Comparison of ENCODE assay signal across 29 mouse cellular contexts in the genomic region with DNA sequence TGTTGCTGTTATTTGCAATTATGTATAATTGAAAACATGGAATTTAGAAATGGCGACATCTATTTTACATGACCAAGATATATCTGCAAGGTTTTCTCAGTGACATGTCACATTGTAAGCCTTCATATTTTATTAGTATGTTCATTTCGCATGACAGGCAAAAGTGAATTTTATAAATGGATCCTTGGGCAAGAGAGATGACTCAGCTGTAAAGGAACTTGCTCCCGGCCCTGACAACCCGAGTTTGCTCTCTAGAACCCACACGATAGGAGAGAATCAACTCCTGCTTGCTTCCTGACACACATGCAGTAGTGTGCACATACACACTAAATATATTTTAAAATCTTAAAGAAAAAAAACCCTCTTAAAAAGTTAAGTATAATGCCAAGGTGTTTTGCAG. TPM values are rescaled to one million over a fixed set of nuclear protein-coding genes. Genes with fewer than 3 reads are reported as not detected.
DNase-seq lines count a peak whose midpoint lies in the region; ATAC-seq and TF ChIP-seq lines count a peak whose summit lies in the region.
"Had no signal": no experiment of that assay in that cellular context is flagged by ENCODE, and none has a peak within 500 bp of the region (broad histone marks: within the 10 kb centered on the region; RNA-seq: fewer than 3 reads in every experiment).

No protein-coding gene starts in this region.

- ATAC-seq in stomach, postnatal 0 days (ENCODE audit: low FRiP score, low TSS enrichment), result no peak
- ATAC-seq: forebrain, embryonic 14.5 days; forebrain, postnatal 0 days; hindbrain, postnatal 0 days; inflammation-experienced regulatory T-cells, adult 6 months; intestine, embryonic 16.5 days had no signal

- no peak overlapping the region for H3K4me2 ChIP-seq in stomach, postnatal 0 days (replicated peaks; ENCODE audit: low read depth)
- H3K4me2 ChIP-seq: embryonic facial prominence, embryonic 12.5 days; embryonic facial prominence, embryonic 15.5 days; heart, embryonic 13.5 days; hindbrain, embryonic 14.5 days had no signal

- H3K4me3 ChIP-seq in stomach, postnatal 0 days (ENCODE audit: low read depth, low read length), result no peak overlapping the region
- H3K4me3 ChIP-seq: embryonic facial prominence, embryonic 12.5 days; embryonic facial prominence, embryonic 15.5 days; gastrocnemius, adult 2 months; heart, adult 2 months; heart, embryonic 10.5 days; heart, embryonic 13.5 days had no signal

- no peaks in the 10 kb centered on the region for H3K27me3 ChIP-seq in stomach, postnatal 0 days (ENCODE audit: control insufficient read depth, insufficient read depth, low read length)
- H3K27me3 ChIP-seq: CH12.LX; embryonic facial prominence, embryonic 12.5 days; embryonic facial prominence, embryonic 15.5 days; heart, embryonic 13.5 days had no signal

- H3K4me1 ChIP-seq in stomach, postnatal 0 days (replicated peaks; ENCODE audit: control insufficient read depth, insufficient read depth), result no peaks in the 10 kb centered on the region
- H3K4me1 ChIP-seq: embryonic facial prominence, embryonic 12.5 days; embryonic facial prominence, embryonic 15.5 days; heart, embryonic 10.5 days; heart, embryonic 13.5 days had no signal

- no peak overlapping the region for H3K27ac ChIP-seq in stomach, postnatal 0 days (replicated peaks)
- H3K27ac ChIP-seq: embryonic facial prominence, embryonic 12.5 days; embryonic facial prominence, embryonic 15.5 days; gastrocnemius, adult 2 months; heart, adult 2 months; heart, embryonic 10.5 days; heart, embryonic 13.5 days; hindbrain, embryonic 14.5 days; hindbrain, postnatal 0 days had no signal

- WGBS in stomach, postnatal 0 days, result 83% methylated on average over 5 of the region's 5 CpGs

- H3K9me3 ChIP-seq in stomach, postnatal 0 days (ENCODE audit: control insufficient read depth, low read length), result no peaks in the 10 kb centered on the region
- H3K9me3 ChIP-seq: embryonic facial prominence, embryonic 12.5 days; embryonic facial prominence, embryonic 15.5 days; heart, embryonic 10.5 days; heart, embryonic 13.5 days had no signal

- no peak for TF ChIP-seq EP300 in stomach, postnatal 0 days (optimal IDR thresholded peaks at IDR 0.05)

- H3K9ac ChIP-seq in stomach, postnatal 0 days (ENCODE audit: low read length), result no peak overlapping the region
- H3K9ac ChIP-seq: embryonic facial prominence, embryonic 12.5 days; embryonic facial prominence, embryonic 15.5 days; forebrain, postnatal 0 days; heart, embryonic 13.5 days; hindbrain, embryonic 14.5 days had no signal

- peaks cover 4% of the 10 kb centered on the region; the same call in 1 of the 2 replicates for H3K36me3 ChIP-seq in stomach, postnatal 0 days (ENCODE audit: control insufficient read depth, insufficient read depth, low read length)

- TF ChIP-seq CTCF in stomach, postnatal 0 days (IDR thresholded peaks at IDR 0.05; ENCODE audit: low read depth), result no peak

- peak; percentile 21 for DNase-seq in adrenal gland, postnatal 14 days
- no peak for DNase-seq in adrenal gland, adult 18-20 months (ENCODE audit: low spot score in 2 of 2)
- DNase-seq in 3T3-L1 (ENCODE audit: low read depth, low spot score), result peak; percentile 72
- DNase-seq in 416B (ENCODE audit: low read depth), result peak; percentile 17
- DNase-seq in stomach, postnatal 0 days (ENCODE audit: low spot score), result no peak
- no peak for DNase-seq in spleen, postnatal 36 days (ENCODE audit: low spot score in 2 of 2)
- DNase-seq: adrenal gland, adult 8-10 months; B cell, adult 2 months; cerebellum, adult 11 months; cerebellum, adult 2 months; cerebellum, adult 9-11 months; cerebellum, postnatal 25 days; forebrain, postnatal 0 days; gastrocnemius, adult 2 months; gastrocnemius, postnatal 14 days; heart, adult 2 months; heart, postnatal 14 days; heart, postnatal 4 days; kidney, adult 18-20 months had no signal

RNA-seq across cellular contexts. Expression of a gene that starts 10.2 kb away (rescaled TPM):
- total RNA-seq in adrenal gland, postnatal 14 days (2021), result 11.6 and 15.2 TPM in 2 replicates
- 10 to 100 TPM; 15.6 to 15.9 TPM for total RNA-seq in adrenal gland, adult 18-20 months (2021)
- 8.5 and 8.7 TPM in 2 replicates for polyA plus RNA-seq in stomach, postnatal 0 days (2015; fragmentation: Nextera tagmentation; extraction: Ambion mirVana)

RNA-seq across cellular contexts. Expression of a gene that starts 10.6 kb away (rescaled TPM):
- 232 and 242 TPM in 2 replicates for total RNA-seq in adrenal gland, postnatal 14 days (2021)
- total RNA-seq in adrenal gland, adult 18-20 months (2021), result 100 to 1,000 TPM; 209 to 223 TPM
- 43.4 and 52.1 TPM in 2 replicates for polyA plus RNA-seq in stomach, postnatal 0 days (2015; fragmentation: Nextera tagmentation; extraction: Ambion mirVana)

RNA-seq across cellular contexts. Expression of a gene that starts 44.4 kb away (rescaled TPM):
- 17.1 and 20.8 TPM in 2 replicates for total RNA-seq in adrenal gland, postnatal 14 days (2021)
- 10 to 100 TPM; 14.3 to 20.2 TPM for total RNA-seq in adrenal gland, adult 18-20 months (2021)
- 21.6 and 22.0 TPM in 2 replicates for polyA plus RNA-seq in stomach, postnatal 0 days (2015; fragmentation: Nextera tagmentation; extraction: Ambion mirVana)

RNA-seq across cellular contexts. Expression of a gene that starts 52.5 kb away (rescaled TPM):
- 3.9 and 7.2 TPM in 2 replicates for total RNA-seq in adrenal gland, postnatal 14 days (2021)
- total RNA-seq in adrenal gland, adult 18-20 months (2021), result 1 to 10 TPM; 1.4 to 1.5 TPM
- 0.68 and 0.74 TPM in 2 replicates for polyA plus RNA-seq in stomach, postnatal 0 days (2015; fragmentation: Nextera tagmentation; extraction: Ambion mirVana)

RNA-seq across cellular contexts. Expression of a gene that starts 52.6 kb away (rescaled TPM):
- 81.4 and 86.0 TPM in 2 replicates for total RNA-seq in adrenal gland, postnatal 14 days (2021)
- 100 to 1,000 TPM in 1 of 2 experiments, 10 to 100 TPM in 1; 77.4 to 111 TPM for total RNA-seq in adrenal gland, adult 18-20 months (2021)
- polyA plus RNA-seq in stomach, postnatal 0 days (2015; fragmentation: Nextera tagmentation; extraction: Ambion mirVana), result 44.8 and 48.8 TPM in 2 replicates

Comparison
In these comparisons a context has a peak if more than half of its experiments do, and no peak if none do; other contexts are left out.
1. DNase-seq: peak in adrenal gland, postnatal 14 days (single experiment), 3T3-L1 (single experiment) and 416B (single experiment); none in adrenal gland, adult 18-20 months (0 of 2), stomach, postnatal 0 days (single experiment) and spleen, postnatal 36 days (0 of 2).